Mouse (Mus musculus) heart, postnatal 10 days (tissue): ENCODE results near the gene Hist2h3b. TPM values are rescaled to one million over a fixed set of nuclear protein-coding genes. Genes with fewer than 3 reads are reported as not detected.
A peak's percentile ranks its signal among the peaks of the same experiment; 100 is the strongest.

Source experiments
- DNase-seq, 2 experiments: peaks; one replicate each; pipeline ENCODE4 v3.0.0; 2021
- intact Hi-C: fragments of 180-260 bp; cut with DNase I; formaldehyde crosslinking; loops from one replicate; pipeline ENCODE4 v1.15.1; 2025
- total RNA-seq, 2 experiments: library from RNA; stranded (reverse); gene quantifications; 2 replicates each; pipeline ENCODE4 v1.2.3; 2021

Gene Hist2h3b
- 100 to 1,000 TPM; 369 to 427 TPM for total RNA-seq

DNA sequence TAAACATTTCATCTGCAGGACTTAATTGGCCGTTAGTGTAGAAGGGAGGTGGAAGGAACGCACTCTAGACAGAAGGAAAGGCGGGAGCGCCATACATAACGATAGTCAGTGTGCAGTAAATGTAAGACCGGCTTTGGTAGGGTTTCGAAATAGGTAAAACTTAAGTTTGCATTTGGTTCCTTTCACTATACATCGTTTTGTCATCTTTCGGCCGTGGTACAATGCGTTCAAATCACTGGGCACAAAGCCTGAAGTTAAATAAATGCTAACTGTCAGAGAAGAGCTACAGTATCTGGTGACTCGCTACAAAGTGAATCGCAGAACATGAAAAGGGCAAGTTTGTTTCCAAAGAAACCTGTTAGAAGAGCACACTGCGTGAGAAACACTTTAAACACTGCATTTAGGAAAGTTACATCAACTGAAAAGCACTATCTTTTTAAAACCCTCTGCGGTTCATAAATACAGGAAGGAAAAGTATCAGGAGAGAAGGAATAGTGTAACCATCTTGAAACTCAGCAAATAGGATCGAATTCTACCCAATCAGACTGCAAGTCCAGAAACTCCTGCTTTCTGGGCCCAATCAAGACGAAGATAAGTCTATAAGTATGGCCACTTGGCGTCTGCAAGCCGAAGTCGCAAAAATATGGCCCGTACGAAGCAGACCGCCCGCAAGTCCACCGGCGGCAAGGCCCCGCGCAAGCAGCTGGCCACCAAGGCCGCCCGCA lies at the start of gene Hist2h3b:
Gene Hist2h3b, plus strand, starts transcription at position 604 of the 725 bp plus-strand sequence.
- DNase-seq = peak; percentile 86 to 87
- intact Hi-C loops = no loop called here

DNA sequence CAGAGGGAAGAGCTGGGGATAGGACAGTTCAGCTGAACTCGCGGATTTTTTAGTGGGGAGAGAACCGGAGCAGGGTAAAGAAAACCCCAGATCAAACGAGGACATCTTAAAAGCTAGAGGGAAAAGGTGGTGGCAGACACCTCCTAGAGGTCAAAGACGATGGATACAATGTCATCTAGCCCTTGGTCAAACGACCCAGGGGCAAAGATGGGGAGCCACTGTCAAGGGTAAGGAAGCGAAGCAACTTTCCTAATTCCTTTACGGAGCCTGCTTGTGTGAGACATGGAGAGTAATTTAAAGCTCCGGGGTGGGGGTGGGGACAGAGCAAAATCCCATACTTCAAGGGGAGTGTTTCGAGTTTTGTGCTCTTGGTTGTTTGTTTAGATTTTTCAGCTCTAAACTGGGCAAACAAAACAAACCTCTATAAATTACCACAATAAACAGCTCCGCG lies 49.2 kb upstream of the Hist2h3b start:
- DNase-seq = peak; percentile 53 to 64
- intact Hi-C loops = loop anchor here (5.0 kb wide), 1 partner anchor 152 kb away; no protein-coding TSS in a partner anchor

DNA sequence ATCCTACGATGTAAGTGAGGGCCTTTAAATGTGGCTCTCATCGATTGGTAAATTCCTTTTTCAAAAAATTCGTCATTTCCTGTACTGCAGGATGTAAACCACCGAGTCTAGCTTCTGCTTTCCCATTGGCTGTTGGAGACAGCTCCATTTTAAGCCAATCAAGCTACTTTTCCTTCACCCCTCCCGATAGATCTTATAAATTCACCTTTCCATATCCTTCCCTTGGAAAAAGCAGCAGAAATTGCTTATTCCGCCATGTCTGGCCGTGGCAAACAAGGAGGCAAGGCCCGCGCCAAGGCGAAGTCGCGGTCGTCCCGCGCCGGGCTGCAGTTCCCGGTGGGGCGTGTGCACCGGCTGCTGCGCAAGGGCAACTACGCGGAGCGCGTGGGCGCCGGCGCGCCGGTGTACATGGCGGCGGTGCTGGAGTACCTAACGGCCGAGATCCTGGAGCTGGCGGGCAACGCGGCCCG lies 48.8 kb upstream of the Hist2h3b start, which contains the start of the genes Bola1 and Hist2h2ab:
Gene Bola1, minus strand, starts transcription at position 49 of the 470 bp plus-strand sequence.
Gene Hist2h2ab, plus strand, starts transcription at position 205 of the 470 bp plus-strand sequence.
- DNase-seq = peak; percentile 85 to 88
- intact Hi-C loops = loop anchor here (2.0 to 5.0 kb wide), 2 partner anchors 45 to 152 kb away; no protein-coding TSS in a partner anchor

DNA sequence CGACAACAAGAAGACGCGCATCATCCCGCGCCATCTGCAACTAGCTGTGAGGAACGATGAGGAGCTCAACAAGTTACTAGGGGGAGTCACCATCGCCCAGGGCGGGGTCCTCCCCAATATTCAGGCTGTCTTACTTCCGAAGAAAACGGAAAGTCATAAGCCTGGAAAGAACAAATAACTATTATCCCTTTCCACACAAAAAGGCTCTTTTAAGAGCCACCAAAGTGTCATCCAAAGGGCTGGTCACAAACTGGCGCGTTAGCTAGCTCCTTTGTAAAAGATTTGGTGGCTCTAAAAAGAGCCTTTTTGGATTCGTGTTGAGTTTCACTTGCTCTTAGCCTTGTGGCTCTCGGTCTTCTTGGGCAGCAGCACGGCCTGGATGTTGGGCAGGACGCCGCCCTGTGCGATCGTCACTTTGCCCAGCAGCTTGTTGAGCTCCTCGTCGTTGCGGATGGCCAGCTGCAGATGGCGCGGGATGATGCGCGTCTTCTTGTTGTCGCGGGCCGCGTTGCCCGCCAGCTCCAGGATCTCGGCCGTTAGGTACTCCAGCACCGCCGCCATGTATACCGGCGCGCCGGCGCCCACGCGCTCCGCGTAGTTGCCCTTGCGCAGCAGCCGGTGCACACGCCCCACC lies 48.2 kb upstream of the Hist2h3b start:
- DNase-seq = peak in 1 of 2 experiments; percentile 42
- intact Hi-C loops = loop anchor here (2.0 kb wide), 1 partner anchor 45 kb away; no protein-coding TSS in a partner anchor

DNA sequence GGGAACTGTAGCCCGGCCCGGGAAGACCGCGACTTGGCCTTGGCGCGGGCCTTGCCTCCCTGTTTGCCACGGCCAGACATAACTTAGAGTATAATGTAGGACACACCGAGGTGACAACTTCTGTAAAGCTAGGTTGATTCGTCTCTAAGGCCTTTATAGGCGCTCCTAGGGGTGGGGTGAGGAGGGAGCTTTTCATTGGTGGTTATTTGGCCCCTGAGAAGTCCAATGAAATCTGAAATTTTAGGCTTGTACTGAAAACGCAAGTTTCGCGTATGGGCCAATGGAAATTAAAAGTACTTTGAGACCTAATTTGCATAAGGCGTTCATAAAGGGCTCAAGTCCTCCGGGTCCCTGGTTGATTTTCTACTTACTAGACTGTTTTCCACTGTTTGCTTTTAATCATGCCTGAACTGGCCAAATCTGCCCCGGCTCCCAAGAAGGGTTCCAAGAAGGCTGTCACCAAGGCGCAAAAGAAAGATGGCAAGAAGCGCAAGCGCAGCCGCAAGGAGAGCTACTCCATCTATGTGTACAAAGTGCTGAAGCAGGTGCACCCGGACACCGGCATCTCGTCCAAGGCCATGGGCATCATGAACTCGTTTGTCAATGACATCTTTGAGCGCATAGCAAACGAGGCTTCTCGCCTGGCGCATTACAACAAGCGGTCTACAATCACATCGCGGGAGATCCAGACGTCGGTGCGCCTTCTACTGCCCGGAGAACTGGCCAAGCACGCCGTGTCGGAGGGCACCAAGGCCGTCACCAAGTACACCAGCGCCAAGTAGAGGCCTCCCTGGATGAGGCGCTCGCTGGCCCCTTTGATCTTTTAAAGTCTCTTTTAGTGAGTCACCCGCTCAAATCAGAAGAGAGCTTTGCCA lies 47.5 kb upstream of the Hist2h3b start, which contains the start of the genes Hist2h2ac and Hist2h2be:
Gene Hist2h2ac, minus strand, starts transcription at position 116 of the 875 bp plus-strand sequence.
Gene Hist2h2be, plus strand, starts transcription at position 355 of the 875 bp plus-strand sequence.
- intact Hi-C loops = loop anchor here (2.0 kb wide), 1 partner anchor 46 kb away; no protein-coding TSS in a partner anchor
- peak; percentile 91 to 93 for DNase-seq

DNA sequence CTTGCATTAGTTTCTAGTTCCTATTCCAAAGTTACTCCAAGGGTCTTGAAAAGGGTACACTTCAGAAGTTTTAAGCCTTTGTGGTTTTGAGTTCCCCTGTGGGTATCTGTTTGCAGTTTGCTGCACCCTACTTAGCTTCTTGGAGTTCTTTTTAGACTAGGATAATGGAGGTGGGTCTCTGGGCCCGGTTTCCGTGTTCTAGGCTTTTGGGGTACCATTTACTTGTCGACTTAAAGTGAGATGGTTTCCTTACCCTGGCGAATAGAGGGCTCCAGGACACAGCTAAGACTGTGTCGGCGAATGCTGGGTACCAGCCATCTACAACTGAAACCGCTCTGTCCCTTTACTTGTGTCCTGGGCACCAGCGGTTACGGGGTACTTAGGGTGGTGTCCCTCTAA lies 46.8 kb upstream of the Hist2h3b start:
- DNase-seq = no peak
- intact Hi-C loops = loop anchor here (2.0 kb wide), 2 partner anchors 15 to 47 kb away; no protein-coding TSS in a partner anchor

DNA sequence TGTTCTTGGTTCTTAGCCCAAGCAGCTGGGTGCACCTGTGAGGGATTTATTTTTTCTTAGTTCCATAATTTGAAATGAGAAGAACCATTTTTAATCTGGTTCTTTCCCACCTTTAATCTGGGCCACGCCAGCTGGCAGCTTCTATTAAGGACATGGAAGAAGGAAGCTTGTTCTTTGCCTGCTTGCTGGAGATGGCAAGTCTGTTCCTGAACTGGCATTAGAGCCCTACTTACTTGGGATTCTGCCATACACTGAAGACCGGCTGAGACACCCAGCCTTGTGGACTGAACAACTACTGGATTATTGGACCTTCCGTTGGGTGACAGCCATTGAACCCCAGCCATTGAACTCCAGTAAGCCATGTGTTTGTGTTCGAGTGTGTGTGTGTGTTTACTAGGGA lies 45.7 kb upstream of the Hist2h3b start:
- intact Hi-C loops = loop anchor here (2.0 kb wide), 1 partner anchor 14 kb away; no protein-coding TSS in a partner anchor
- DNase-seq = no peak

DNA sequence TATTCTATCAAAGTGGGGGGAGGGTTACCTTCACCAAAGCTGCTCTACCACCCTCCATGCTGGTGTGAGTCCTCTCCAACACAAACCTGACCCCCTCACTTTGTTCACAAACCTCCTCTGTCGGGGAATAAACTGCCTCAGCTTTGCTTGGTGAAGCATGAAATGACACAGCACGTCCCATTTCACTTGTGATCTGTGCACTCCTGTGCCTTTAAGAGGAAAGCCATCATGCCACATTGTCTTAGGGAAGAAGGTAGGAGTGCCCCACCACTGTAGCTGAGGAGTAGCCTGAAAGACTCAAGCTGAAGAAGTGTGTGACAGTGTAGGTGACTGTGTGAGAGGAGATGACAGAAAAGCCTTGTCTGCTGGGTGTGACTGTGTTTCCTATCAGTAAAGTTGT lies 43.0 kb upstream of the Hist2h3b start:
- intact Hi-C loops = no loop called here
- no peak for DNase-seq

DNA sequence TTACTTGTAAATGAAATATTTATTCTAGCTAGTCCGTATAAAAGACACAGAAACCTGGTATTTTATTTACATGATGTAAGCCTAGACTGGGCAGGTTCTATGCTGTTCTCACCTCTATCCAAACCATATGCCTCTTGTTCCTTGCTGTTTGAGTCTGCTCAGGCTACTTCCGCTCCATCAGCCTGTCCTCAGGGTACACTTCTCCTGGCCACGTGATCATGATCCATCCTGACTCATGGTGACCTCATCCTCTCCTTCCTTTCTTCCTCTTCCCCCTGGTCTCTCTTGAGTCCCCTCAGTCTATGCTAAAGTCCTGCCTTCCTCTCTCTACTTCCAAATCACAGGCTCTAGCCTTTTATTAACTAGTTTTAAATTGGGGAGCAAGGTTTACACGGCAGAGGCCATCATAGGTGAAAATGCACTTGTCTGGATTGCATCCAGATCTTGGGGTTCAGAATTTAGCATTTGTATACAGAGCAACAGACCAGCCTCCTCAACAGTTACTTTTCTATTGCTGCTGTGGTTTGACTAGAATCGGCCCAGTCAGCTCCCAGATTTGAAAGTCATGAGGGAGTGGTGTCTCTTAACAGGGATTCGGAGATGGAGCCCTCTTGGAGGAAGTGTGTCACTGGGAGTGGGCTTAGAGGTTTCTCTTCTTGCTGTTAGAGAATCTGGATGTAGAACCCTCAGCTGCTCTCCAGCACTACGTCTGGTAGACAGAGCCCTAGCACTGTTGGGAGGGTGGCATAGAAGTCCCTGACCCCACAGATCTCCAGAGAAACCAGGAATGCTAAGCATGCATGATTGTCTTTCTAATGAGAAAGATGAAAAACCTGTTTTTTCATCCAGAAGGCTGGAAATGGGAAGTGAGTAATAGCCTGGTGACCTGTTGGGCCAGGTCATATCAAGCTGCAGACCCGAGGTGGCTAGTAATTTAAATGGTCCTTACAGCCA lies 41.5 kb upstream of the Hist2h3b start:
- DNase-seq = no peak
- intact Hi-C loops = no loop called here

DNA sequence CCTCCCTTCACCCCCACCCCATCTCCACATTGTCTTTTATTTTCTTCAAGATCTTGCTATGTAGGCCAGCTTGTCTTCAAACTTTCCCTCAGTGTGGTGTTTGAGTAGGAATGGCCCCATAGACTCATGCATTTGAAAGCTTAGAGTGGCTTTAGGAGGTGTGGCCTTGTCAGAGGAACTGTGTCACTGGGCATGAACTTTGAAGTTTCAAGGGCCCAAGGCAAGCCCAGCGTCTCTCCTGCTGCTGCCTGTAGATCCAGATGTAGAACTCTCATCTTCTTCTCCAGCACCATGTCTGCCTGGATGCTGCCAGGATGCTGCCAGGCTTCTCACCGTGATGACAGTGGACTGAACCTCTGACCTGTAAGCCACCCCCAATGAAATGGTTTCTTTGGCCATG lies 39.6 kb upstream of the Hist2h3b start:
- intact Hi-C loops = no loop called here
- DNase-seq = no peak

DNA sequence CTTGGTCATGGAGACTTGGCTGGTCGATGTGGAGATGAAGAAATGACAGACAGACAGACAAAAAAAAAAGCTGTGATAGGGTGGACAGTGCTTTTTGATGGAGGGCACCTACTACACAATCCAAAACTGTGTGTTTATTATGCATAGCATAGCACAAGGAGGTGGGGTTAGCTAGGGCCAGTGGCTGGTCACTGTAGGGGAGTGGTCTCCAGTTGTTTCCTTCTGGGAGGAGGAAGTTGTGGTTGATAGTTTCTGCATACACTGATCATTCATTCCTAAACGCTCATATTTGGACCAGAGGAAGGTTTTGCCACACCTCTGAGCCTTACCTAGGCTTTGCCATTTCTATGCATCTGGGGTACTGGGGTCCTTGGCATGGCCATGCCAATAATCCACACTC lies 38.0 kb upstream of the Hist2h3b start:
- no peak for DNase-seq
- intact Hi-C loops = no loop called here

DNA sequence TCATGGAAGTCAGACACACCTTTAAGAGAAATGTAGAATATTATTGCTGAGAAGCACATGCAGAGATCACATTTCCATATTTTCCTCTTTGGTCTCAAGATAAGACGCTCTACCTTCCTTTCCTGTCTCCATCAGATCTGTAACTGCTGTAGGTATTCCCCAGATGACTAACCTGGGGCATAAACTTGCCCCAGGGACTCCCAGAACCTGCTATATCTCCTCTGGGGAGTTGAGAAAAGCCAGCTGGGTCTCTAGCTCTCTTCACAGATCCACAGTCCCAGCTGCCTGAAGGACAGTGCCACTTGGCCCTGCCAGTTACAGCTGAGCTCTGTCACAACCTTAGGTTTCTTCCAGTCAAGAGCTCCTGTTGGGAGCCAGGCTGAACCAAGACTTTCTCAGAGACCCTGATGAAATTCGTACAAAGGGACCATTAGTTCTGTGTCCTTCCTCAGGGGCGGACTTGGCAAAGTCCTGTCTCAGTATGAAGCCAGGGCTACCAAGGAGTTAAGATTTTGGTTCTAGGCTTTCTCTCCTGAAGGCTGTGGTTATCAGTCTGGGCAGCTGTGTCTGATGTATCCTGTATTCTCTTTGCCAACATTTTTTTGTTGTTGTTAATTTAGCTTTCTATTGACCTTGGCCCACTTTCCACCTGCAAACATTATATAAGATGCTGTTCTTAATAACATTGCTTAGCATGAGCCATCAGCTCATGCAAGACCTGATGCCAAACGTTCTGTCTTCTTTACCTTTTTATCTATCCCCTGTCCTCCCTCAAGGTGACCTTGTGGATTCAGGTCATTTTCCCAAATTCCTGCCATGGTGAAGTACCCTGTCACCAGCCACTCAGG lies 37.3 kb upstream of the Hist2h3b start:
- DNase-seq = no peak

DNA sequence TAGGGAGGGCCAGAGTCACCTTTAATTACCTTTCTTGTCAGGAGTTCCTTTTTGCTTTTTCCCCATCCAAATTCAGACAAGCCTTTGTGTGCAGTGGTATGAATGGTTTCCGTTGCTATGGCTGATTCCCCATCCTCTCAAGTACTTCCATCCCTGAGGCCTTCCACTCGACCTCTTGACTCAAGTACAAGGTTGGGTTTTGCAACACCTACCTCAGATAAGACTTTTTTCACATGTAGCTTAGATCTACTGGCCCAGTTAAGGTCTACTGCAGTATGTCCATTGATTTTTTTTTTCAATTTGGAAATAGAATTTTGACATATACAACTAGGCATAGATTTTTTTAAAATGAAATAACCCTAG lies 36.7 kb upstream of the Hist2h3b start:
- DNase-seq = no peak
- intact Hi-C loops = no loop called here

More for the DNA sequence above, 37.3 kb upstream of the Hist2h3b start:
- intact Hi-C loops = no loop called here

DNA sequence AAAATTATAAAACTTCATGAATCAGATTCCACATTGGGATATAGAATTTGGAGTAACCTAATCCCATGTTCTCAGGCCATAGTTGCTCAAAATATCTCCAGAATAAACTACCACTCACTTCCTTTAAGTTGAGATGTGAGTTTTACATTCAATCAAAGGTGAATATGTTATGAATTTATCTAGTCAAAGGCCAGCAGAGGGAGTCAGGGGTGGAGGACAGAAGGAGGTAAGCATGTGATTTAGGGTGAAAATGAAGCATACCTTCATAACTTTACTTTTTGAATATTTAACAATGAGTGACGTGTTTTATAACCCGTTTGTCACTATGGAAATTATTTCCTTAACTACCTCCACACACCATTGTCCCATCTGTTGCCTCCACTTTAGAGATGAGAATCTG lies 33.5 kb upstream of the Hist2h3b start:
- intact Hi-C loops = no loop called here
- no peak for DNase-seq

DNA sequence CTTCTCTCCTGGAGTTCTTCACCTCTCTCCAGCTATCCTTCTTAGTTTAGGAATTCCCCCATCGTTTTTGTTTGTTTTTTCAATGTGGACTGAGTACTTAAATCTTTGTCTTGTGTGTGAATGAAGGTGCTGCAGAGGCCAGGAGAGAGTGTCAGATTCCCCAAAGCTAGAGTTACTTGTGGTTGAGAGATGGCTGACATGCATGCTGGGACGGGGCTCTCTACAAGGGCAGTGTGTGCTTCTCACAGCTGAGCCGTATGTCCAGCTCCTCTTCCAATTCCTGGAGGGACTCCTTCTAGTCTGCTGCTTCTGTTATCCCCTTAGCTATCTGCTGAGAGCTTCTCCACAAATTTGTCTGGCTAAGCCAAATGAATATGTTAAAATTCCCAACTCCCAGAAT lies 32.6 kb upstream of the Hist2h3b start:
- intact Hi-C loops = loop anchor here (2.0 kb wide), 1 partner anchor 13 kb away; no protein-coding TSS in a partner anchor
- no peak for DNase-seq

DNA sequence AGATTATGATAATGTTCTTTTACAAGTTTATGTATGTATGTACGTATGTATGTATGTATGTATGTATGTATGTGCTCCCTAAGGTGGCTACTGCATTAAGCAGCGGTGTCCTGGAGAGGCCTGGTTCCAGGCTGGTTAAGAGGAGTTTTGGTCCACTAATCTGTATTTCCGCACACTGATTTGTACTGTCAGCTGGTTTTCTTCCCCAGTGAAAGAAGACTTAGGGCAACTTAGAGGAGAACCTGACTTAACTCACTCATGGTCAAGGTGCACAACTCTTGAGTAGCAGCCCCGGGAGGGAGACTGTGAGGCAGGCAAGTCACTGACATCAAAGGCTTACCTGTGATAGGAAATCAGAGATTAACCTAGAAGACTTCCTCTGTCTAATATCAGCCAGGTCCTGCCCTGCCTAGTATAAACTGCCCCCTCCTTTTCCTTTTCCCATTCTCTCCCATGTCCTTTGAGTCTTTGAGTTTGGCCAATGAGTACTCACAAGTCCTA lies 31.6 kb upstream of the Hist2h3b start:
- no peak for DNase-seq
- intact Hi-C loops = loop anchor here (2.0 kb wide), 1 partner anchor 14 kb away; no protein-coding TSS in a partner anchor

DNA sequence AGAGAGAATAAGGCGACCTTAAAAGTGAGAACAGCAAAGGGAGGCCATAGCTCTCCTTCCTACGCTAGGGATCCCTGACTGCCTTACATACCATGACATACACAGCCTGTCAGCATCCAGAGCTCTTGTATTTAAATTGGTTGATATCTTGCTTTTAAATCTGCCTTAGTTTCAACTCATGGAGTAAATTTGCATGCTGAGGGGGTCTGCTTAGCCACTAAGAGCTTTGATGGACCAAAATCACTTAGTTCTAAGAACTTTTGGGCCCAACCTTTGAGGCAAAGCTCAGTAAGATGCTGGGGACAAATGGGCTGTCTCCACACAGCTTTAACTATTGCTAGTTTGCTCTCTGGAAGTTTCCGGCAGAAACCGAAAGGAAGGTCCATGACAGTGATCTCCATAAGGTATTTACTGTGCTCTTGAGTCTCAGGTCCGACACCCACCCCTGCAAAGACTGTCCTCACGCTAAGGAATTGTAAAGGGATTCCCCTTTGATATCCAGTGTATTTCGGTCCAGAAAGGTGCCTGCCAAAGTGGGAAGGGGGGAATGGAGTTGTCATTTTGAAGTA lies 31.0 kb upstream of the Hist2h3b start:
- no peak for DNase-seq
- intact Hi-C loops = loop anchor here (2.0 kb wide), 1 partner anchor 15 kb away; no protein-coding TSS in a partner anchor
